Mouse (Mus musculus) midbrain, embryonic 10.5 days (tissue): ENCODE results near the gene Xpr1. TPM values are rescaled to one million over a fixed set of nuclear protein-coding genes. Genes with fewer than 3 reads are reported as not detected.
A peak's percentile ranks its signal among the peaks of the same experiment; 100 is the strongest.

Experiments
- DNase-seq: peaks from one replicate; pipeline ENCODE4 v3.0.0-alpha.2; 2017; ENCODE audit warnings: low spot score
- H3K27ac ChIP-seq: fragments of 300-500 bp; sonication (generic); replicated peaks from 2 replicates; pipeline ENCODE4 v1.5.1; 2016; ENCODE audit warnings: mild to moderate bottlenecking
- H3K27me3 ChIP-seq: fragments of 300-500 bp; sonication (generic); 2 replicates; pipeline ENCODE4 v1.6.1; 2016; ENCODE audit warnings: low read depth, mild to moderate bottlenecking; ENCODE audit not compliant: poor library complexity, severe bottlenecking
- H3K36me3 ChIP-seq: fragments of 300-500 bp; sonication (generic); 2 replicates; pipeline ENCODE4 v1.6.1; 2016; ENCODE audit warnings: mild to moderate bottlenecking, moderate library complexity
- H3K4me1 ChIP-seq: fragments of 300-500 bp; sonication (generic); 2 replicates; pipeline ENCODE4 v1.6.1; 2016
- H3K4me3 ChIP-seq: fragments of 300-500 bp; sonication (generic); 2 replicates; pipeline ENCODE4 v1.5.1; 2016; ENCODE audit warnings: mild to moderate bottlenecking, moderate library complexity
- H3K9me3 ChIP-seq: fragments of 300-500 bp; sonication (generic); replicated peaks from 2 replicates; pipeline ENCODE4 v1.6.1; 2016; ENCODE audit warnings: mild to moderate bottlenecking
- WGBS: fragments of 180-500 bp; shearing (Covaris S2); methylation state at CpG from one replicate; pipeline ENCODE4 v1.1.7; 2016; 5-methylcytosine and 5-hydroxymethylcytosine counted together
- polyA plus RNA-seq: library from polyadenylated mRNA; unstranded; fragments of >200 nt; fragmentation: Nextera tagmentation; extraction: Ambion mirVana; gene quantifications from 2 replicates; pipeline ENCODE4 v1.2.1, GENCODE M21; 2016

Xpr1 gene
- polyA plus RNA-seq, 1 experiment from 2014 or later, result 11.1 TPM

DNA sequence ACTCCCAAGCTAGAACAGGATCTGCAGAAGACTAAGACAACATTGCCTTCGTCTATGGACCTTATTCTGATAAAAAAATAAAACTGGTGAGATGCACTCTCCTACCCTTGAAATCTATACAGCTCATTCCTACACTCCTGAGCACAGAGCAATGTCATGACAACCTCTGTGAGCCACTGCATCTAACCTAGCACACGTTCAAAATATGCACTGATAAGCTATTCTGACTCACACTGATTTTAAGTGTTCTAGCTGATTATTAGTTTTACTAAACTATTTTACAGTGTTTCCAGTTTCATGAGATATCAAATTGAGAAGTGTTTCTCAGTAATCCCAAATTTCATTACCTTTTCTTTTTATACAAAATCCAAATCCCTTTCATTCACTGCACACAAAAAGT, 23.2 kb downstream of the Xpr1 start:
- no peak overlapping the region for H3K27ac ChIP-seq
- peaks cover 14% of the 10 kb centered on the region for H3K4me1 ChIP-seq
- H3K27me3 ChIP-seq, result no peaks in the 10 kb centered on the region
- no peak overlapping the region for H3K4me3 ChIP-seq
- WGBS, result 70% methylated on average over 2 of the region's 2 CpGs
- DNase-seq, result no peak
- no peaks in the 10 kb centered on the region for H3K36me3 ChIP-seq
- no peaks in the 10 kb centered on the region for H3K9me3 ChIP-seq

DNA sequence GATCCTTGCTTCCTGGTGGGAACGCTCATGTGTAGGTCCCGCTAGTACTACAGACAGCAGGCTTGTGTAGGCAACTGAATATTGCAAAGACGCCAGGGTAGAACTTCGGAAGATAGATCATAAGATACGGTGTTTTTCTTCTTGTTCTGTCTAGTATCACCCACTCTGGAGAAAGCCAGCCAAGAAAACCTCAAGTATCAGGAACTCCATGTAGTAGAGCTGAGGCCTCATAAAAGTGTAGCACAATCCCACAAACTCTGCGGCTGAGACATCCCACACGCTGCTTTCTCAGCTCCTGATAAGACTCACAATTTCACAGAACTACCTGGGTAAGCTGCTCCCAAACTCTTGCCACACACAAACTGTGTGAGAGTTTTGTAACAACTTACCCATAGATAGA, 24.4 kb downstream of the Xpr1 start:
- DNase-seq, result no peak
- no peak overlapping the region for H3K4me3 ChIP-seq
- H3K4me1 ChIP-seq, result peaks cover 14% of the 10 kb centered on the region
- no peaks in the 10 kb centered on the region for H3K9me3 ChIP-seq
- no peaks in the 10 kb centered on the region for H3K36me3 ChIP-seq
- no peaks in the 10 kb centered on the region for H3K27me3 ChIP-seq
- 96% methylated on average over 7 of the region's 7 CpGs for WGBS
- no peak overlapping the region for H3K27ac ChIP-seq

DNA sequence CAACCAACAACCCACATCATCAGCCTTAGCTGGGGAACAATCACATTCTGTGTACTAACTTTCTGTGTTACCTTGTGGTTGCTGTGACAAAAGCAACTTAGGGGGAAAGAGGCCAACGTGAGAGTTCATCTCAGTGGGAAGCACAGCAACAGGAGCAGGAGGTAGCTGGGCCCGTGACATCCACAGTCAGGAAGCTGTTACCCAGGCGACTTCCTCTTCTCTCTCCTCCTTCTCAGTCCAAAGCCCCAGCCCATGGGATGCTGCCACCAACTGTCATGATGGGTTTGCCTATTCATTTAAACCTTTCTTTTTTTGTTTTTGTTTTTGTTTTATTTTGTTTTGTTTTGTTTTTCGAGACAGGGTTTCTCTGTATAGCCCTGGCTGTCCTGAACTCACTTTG, 25.7 kb downstream of the Xpr1 start:
- Histone ChIP-seq H3K27me3 (no peaks in the 10 kb centered on the region), H3K9me3 (no peaks in the 10 kb centered on the region), H3K4me1 (peaks cover 14% of the 10 kb centered on the region), H3K4me3 (no peak overlapping the region), H3K36me3 (no peaks in the 10 kb centered on the region), H3K27ac (no peak overlapping the region)
- WGBS, result 49% methylated on average over 4 of the region's 4 CpGs
- DNase-seq, result no peak

DNA sequence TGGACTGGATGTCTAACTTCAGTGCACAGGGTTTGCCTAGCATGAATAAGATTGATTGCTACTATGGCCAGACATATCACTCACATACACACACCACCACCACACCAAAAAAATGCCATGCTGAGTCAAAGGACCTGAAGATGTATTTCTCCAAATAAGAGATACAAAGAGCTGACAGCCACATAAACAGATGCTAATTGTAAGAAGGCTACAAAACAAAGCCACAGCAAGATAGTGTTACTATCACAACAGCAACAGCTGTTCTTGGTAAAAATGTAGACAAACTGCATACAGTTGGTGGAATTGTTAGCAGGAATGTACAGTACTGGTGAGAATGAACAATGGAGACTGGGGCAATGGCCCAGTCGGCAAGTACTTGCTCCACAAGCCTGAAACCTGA, 28.8 kb downstream of the Xpr1 start:
- Histone ChIP-seq H3K27me3 (no peaks in the 10 kb centered on the region), H3K36me3 (peaks cover 3% of the 10 kb centered on the region; the same call in 1 of the 2 replicates), H3K4me1 (peaks cover 14% of the 10 kb centered on the region), H3K4me3 (no peak overlapping the region), H3K9me3 (no peaks in the 10 kb centered on the region), H3K27ac (no peak overlapping the region)
- DNase-seq, result no peak
- WGBS, result 44% methylated on average over 1 of the region's 1 CpGs

DNA sequence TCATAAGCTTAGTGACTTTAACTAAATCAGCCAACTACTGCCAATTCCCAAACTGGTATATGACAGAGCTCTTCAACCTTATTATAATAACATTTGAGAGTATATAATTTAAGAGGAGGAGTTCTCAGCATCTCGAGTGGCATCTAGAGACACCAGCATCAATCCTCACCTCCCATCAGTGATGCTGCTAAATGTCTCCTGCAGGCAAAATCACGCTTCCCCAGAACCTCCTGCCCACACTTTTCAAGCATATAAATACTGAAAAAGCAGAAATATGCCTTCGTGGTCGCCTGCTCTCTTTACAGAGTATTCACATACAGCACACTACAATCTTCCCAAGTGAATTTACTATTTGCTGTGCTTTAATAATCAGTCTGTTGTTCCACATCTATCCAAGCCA, 30.7 kb downstream of the Xpr1 start:
- DNase-seq, result no peak
- no peak overlapping the region for H3K27ac ChIP-seq
- H3K4me1 ChIP-seq, result peaks cover 24% of the 10 kb centered on the region
- H3K36me3 ChIP-seq, result peaks cover 3% of the 10 kb centered on the region; the same call in 1 of the 2 replicates
- WGBS, result 85% methylated on average over 4 of the region's 4 CpGs
- H3K4me3 ChIP-seq, result no peak overlapping the region
- H3K9me3 ChIP-seq, result no peaks in the 10 kb centered on the region
- no peaks in the 10 kb centered on the region for H3K27me3 ChIP-seq

DNA sequence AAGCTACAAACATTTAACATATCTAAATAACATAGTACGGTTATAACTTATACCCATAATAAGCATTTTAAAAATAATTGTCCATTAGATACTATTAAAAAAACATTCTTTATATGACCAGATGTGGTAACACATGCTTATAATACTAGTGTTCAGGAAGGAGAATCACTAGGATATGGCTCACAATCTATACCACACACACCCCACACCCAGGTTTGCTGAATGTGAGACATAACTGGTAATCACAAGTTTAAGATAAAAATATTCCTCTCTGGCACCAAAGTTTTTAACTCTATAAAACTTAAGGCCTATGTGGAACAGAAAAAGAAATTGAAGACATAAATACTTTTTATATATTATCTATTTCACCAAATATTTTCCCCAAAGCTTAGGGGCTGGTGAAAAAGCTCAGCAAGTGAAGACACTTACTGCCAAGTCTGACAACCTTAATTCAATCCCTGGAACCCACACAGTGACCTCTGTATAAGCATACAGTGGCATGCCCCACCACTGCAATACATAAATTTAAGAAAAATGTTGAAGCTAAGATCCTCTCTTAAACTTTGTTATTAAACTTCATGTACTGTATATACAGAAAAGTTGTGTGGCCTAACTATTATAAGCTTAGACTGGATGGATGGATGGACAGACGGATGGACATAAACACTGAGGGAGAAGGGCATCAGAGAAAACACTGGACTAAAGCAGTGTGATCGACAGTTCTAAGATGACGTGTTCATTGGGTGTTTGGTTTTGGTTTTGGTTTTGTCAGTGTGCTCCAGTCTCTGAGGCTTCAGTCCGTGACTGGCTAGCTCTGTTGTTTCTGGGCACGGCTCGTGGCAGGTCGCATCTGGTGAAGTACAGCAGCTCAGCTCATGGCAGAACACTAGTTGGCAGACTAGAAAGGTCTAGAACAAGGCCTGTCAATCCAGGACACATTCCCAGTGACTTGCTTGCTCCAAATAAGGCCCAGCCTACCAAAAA, 33.6 kb downstream of the Xpr1 start:
- Histone ChIP-seq H3K4me3 (no peak overlapping the region), H3K27ac (no peak overlapping the region), H3K4me1 (peaks cover 11% of the 10 kb centered on the region), H3K36me3 (peaks cover 3% of the 10 kb centered on the region; the same call in 1 of the 2 replicates), H3K27me3 (no peaks in the 10 kb centered on the region), H3K9me3 (no peaks in the 10 kb centered on the region)
- DNase-seq, result no peak
- WGBS, result 93% methylated on average over 8 of the region's 8 CpGs

DNA sequence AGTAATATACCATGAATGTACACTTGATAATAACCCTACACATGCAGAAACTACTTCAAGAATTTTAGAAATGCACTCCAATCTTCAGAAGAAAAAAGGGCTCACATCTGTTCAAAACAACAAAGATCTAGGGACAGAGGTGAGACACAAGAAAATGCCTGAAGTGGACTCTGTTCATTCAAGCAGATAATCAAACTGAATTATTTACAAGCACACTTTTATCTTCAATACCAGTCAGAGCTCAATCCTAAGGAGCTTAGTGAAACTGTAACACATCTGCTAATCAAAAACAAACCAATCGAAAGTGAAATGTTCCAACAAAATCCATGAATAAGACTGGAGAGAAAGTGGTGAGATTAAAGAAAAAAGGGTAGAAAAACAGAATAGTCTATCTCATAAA, 35.3 kb downstream of the Xpr1 start:
- H3K27ac ChIP-seq, result no peak overlapping the region
- DNase-seq, result no peak
- no peaks in the 10 kb centered on the region for H3K27me3 ChIP-seq
- H3K36me3 ChIP-seq, result peaks cover 3% of the 10 kb centered on the region; the same call in 1 of the 2 replicates
- peaks cover 11% of the 10 kb centered on the region for H3K4me1 ChIP-seq
- WGBS, result 38% methylated on average over 1 of the region's 1 CpGs
- no peak overlapping the region for H3K4me3 ChIP-seq
- no peaks in the 10 kb centered on the region for H3K9me3 ChIP-seq

DNA sequence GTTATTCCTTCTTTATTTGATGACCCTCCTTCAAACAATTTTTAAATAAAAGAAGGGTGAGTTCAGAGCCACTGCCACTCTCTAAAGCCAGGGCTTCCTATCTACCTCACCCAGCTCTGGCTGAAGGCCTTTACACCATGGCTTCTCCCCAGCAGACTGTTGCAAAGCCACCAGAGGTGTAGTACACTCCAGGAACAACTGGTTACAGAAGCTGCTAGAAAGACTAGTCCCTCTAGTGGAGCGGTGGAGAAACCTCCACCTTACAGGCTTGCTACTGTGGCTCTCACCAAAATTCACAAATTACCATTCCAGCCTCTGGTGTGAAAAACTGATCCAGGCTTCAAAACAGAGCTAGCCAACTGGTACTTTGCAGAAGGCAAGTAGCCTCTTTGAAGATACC, 37.9 kb downstream of the Xpr1 start:
- Histone ChIP-seq H3K4me1 (peaks cover 11% of the 10 kb centered on the region), H3K36me3 (peaks cover 3% of the 10 kb centered on the region; the same call in 1 of the 2 replicates), H3K27me3 (no peaks in the 10 kb centered on the region), H3K27ac (no peak overlapping the region), H3K9me3 (no peaks in the 10 kb centered on the region), H3K4me3 (no peak overlapping the region)
- DNase-seq, result no peak
- WGBS, result 100% methylated on average over 1 of the region's 1 CpGs

DNA sequence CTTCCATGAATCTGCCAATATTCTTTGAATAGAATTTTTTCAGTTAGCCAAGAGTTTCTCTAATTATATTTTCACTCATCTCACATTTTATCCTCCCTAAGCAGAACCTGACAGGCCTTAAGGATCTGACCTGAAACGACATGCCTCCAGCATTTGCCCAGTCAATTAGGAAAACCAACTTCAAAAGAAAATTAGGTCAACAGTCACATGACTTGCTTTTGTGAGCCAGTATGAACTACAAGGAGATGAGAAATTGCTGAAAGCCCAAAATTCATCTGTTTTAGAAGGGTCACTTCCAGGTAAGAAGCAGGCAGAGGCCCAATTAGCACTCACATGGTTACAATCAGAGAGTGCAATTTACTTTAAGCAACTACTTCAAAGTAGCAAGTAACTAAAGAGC, 44.4 kb downstream of the Xpr1 start:
- Histone ChIP-seq H3K9me3 (no peaks in the 10 kb centered on the region), H3K4me3 (no peak overlapping the region), H3K4me1 (peaks cover 12% of the 10 kb centered on the region), H3K27ac (no peak overlapping the region), H3K36me3 (no peaks in the 10 kb centered on the region), H3K27me3 (no peaks in the 10 kb centered on the region)
- no peak for DNase-seq
- WGBS, result 83% methylated on average over 1 of the region's 1 CpGs

DNA sequence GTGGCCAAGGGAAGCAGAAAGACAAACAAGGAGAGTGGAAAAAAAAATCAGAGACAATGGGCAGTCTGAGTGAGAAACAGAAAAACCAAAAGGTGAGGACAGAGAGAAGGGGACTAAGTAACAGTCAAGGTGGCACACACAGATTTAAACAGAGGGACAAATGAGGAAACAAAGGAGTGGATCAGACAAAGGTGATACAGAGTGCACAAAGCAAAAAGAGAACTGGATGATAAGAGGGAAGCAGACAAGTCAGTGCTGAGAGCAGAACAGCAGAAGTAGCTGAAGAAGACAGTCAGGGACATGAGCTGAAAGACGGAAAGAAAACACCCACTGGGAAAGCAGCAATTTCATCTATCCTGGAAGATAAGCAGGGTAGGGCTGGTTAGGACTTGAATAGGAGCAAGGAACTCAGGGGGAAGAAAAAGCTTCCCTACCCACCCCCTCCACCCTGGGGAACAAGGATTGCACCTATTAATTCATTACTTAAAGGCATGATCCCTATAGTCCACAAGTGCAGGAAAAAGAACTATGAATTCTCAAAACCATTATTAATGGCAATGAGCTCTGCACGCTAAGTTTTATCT, 47.0 kb downstream of the Xpr1 start:
- DNase-seq, result no peak
- H3K4me1 ChIP-seq, result peaks cover 23% of the 10 kb centered on the region
- H3K4me3 ChIP-seq, result no peak overlapping the region
- no peaks in the 10 kb centered on the region for H3K9me3 ChIP-seq
- no peaks in the 10 kb centered on the region for H3K27me3 ChIP-seq
- 0 out of 2 replicates have a peak overlapping the region, but pooled peaks have one; percentile 38 for H3K27ac ChIP-seq
- WGBS, result 63% methylated on average over 2 of the region's 2 CpGs
- no peaks in the 10 kb centered on the region for H3K36me3 ChIP-seq

DNA sequence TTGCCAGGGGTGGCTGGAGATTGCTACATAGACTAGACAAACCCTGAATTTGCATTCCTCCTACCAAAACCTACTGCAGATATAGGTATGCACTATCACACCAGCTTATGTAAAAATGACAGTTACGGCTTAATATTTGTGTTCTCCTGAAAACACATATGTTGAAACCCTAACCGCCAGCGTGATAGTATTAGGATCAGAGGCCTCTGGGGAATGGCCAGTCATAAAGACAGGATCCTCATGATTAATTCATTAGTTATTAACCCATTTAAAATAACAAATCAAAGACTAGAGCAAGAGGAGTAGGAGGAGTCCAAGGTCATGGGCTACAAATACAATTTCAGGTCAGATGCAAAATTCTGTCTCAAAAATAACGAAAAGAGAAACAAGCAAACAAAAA, 50.8 kb downstream of the Xpr1 start:
- DNase-seq, result no peak
- Histone ChIP-seq H3K9me3 (no peaks in the 10 kb centered on the region), H3K4me3 (no peak overlapping the region), H3K36me3 (no peaks in the 10 kb centered on the region), H3K27me3 (no peaks in the 10 kb centered on the region), H3K27ac (no peak overlapping the region), H3K4me1 (peaks cover 23% of the 10 kb centered on the region)
- 80% methylated on average over 4 of the region's 4 CpGs for WGBS

DNA sequence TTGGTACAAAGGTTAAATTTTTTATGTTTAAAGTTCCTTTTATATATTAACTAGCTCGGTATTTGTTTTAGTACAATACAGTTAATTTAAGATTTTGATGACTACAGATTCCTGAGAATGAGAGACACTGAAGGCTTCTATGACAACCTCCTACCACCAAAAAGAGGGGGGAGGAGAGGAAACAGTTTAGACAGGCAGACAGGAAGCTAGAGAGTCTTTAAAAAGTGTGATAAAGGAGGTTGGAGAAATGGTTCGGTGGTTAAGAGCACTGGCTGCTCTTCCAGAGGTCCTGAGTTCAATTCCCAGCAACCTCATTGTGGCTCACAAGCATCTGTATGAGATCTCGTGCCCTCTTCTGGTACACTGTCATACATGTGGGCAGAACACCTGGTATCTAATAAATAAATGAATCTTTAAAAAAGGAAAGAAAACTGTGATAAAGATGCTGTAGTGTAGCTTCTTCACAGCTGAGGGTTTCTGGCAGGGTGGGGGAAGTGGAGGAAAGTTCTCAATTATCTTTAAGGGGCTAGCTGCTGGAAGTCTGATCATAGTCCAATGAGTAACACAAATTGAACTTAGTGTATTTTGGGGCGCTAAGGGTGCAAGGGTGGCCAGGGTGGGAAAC, 55.6 kb downstream of the Xpr1 start:
- Histone ChIP-seq H3K27me3 (no peaks in the 10 kb centered on the region), H3K4me1 (peaks cover 14% of the 10 kb centered on the region), H3K9me3 (no peaks in the 10 kb centered on the region), H3K36me3 (no peaks in the 10 kb centered on the region), H3K4me3 (no peak overlapping the region), H3K27ac (no peak overlapping the region)
- 93% methylated on average over 4 of the region's 4 CpGs for WGBS
- no peak for DNase-seq

DNA sequence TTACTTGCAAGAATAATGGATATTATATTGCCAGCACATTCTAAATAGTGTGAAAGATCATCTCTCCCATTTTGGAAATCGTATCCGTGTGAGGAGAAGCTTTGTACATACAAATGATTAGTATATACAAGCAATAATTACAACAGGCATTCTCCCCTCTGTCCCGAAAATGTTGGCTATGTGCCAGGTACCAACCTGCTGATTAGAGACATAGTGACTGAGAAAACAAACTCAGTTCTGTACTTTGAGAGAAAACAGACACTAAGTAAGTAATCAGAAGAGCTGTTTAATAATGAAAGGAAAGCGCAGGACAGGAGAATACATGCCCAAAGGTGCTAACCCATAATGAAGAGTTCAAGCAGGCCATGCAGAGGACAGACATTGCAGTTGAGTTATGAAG, 64.1 kb downstream of the Xpr1 start:
- Histone ChIP-seq H3K27me3 (no peaks in the 10 kb centered on the region), H3K4me3 (no peak overlapping the region), H3K9me3 (no peaks in the 10 kb centered on the region), H3K27ac (no peak overlapping the region), H3K36me3 (no peaks in the 10 kb centered on the region), H3K4me1 (no peaks in the 10 kb centered on the region)
- WGBS, result 92% methylated on average over 4 of the region's 4 CpGs
- DNase-seq, result no peak
